Mouse (Mus musculus) myocyte (in vitro differentiated cells): Measurements from ENCODE around the gene Mical2. TPM values are rescaled to one million over a fixed set of nuclear protein-coding genes. Genes with fewer than 3 reads are reported as not detected.
A peak's percentile ranks its signal among the peaks of the same experiment; 100 is the strongest.

Source experiments
- H3K27me3 ChIP-seq: one replicate; pipeline ENCODE4 v1.6.1; 2011; ENCODE audit not compliant: control insufficient read depth, insufficient read depth, insufficient read length
- H3K36me3 ChIP-seq: one replicate; pipeline ENCODE4 v1.6.1; 2011; ENCODE audit not compliant: control insufficient read depth, insufficient read depth
- H3K4me2 ChIP-seq: one replicate; pipeline ENCODE4 v1.6.1; 2011; ENCODE audit warnings: low read depth, control low read depth
- H3K4me3 ChIP-seq: one replicate; pipeline ENCODE4 v1.5.1; 2011; ENCODE audit warnings: mild to moderate bottlenecking, control low read depth, moderate library complexity
- H3K79me2 ChIP-seq: one replicate; pipeline ENCODE4 v1.6.1; 2011; ENCODE audit not compliant: control insufficient read depth, insufficient read depth
- H3ac ChIP-seq: one replicate; pipeline ENCODE4 v1.6.1; 2011; ENCODE audit not compliant: control insufficient read depth, insufficient read length
- CEBPB ChIP-seq: IDR thresholded peaks from 2 replicates; pipeline ENCODE4 v1.6.1; 2011; ENCODE audit warnings: mild to moderate bottlenecking, moderate library complexity; ENCODE audit not compliant: poor library complexity, insufficient read depth, severe bottlenecking
- E2F4 ChIP-seq: IDR thresholded peaks from one replicate; pipeline ENCODE4 v1.6.1; 2011; ENCODE audit warnings: mild to moderate bottlenecking, control low read depth, moderate library complexity; ENCODE audit not compliant: insufficient read depth
- MAX ChIP-seq: IDR thresholded peaks from one replicate; pipeline ENCODE4 v1.6.1; 2011; ENCODE audit warnings: low read depth, mild to moderate bottlenecking, control low read depth
- MYOD1 ChIP-seq, 3 experiments: IDR thresholded peaks; one replicate each; pipeline ENCODE4 v1.6.1; 2011; ENCODE audit warnings: control low read depth in 2 of 3, low read depth in 2 of 3, mild to moderate bottlenecking in 2 of 3, moderate library complexity in 1 of 3; ENCODE audit not compliant: insufficient read length in 2 of 3, control insufficient read depth in 1 of 3
- MYOG ChIP-seq, 3 experiments: IDR thresholded peaks; one replicate each; pipeline ENCODE4 v1.6.1; 2011; ENCODE audit warnings: control low read depth in 2 of 3, low read depth in 2 of 3, mild to moderate bottlenecking in 2 of 3; ENCODE audit not compliant: insufficient read length in 2 of 3, control insufficient read depth in 1 of 3, insufficient read depth in 1 of 3
- POLR2A ChIP-seq: IDR thresholded peaks from one replicate; pipeline ENCODE4 v1.6.1; 2011; ENCODE audit warnings: low read depth, mild to moderate bottlenecking, control low read depth, moderate library complexity; ENCODE audit not compliant: insufficient read length
- POLR2AphosphoS2 ChIP-seq: IDR thresholded peaks from one replicate; pipeline ENCODE4 v1.6.1; 2011; ENCODE audit warnings: low read depth, control low read depth; ENCODE audit not compliant: insufficient read length
- REST ChIP-seq: IDR thresholded peaks from one replicate; pipeline ENCODE4 v1.6.1; 2011; ENCODE audit warnings: mild to moderate bottlenecking, control low read depth, moderate library complexity; ENCODE audit not compliant: insufficient read depth, insufficient read length
- SRF ChIP-seq: IDR thresholded peaks from one replicate; pipeline ENCODE4 v1.6.1; 2011; ENCODE audit warnings: low read depth; ENCODE audit not compliant: control insufficient read depth, insufficient read length
- TCF12 ChIP-seq: IDR thresholded peaks from one replicate; pipeline ENCODE4 v1.6.1; 2011; ENCODE audit warnings: mild to moderate bottlenecking, control low read depth; ENCODE audit not compliant: poor library complexity, insufficient read depth, severe bottlenecking
- TCF3 ChIP-seq: IDR thresholded peaks from one replicate; pipeline ENCODE4 v1.6.1; 2011; ENCODE audit warnings: low read depth, control low read depth; ENCODE audit not compliant: insufficient read length
- USF1 ChIP-seq: IDR thresholded peaks from one replicate; pipeline ENCODE4 v1.6.1; 2011; ENCODE audit warnings: low read depth, mild to moderate bottlenecking, control low read depth, moderate library complexity
- polyA plus RNA-seq: library from polyadenylated mRNA; unstranded; fragments of >200 nt; fragmentation: generic; extraction: Trizol; gene quantifications from one replicate; pipeline ENCODE4 v1.2.1, GENCODE M21; 2012; ENCODE audit warnings: missing spikeins

Mical2 gene
- polyA plus RNA-seq, 1 experiment, result 34.8 TPM

DNA sequence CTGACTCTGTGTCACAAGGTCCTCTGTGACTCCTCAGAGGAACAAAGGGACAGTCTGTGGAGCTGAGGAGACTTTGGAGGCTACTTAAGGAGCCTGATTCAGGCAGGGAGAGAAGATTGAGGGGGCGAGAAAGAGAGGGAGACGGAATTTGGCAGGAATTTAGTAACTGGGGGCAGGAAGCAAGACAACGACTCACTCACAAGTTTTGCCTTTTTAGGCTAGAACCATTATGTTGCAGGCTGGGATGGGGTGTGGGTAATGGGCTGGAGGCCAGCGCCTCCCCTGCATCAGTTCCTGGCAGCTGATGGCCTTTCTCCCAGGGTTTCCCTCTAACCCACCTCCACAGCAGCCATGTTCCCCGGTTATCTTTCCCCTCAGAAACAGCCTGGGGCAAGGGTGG is 152.8 kb downstream of the Mical2 start:
- TF ChIP-seq USF1, result no peak
- TF ChIP-seq SRF, result peak; percentile 87
- no peak for TF ChIP-seq CEBPB
- Histone ChIP-seq H3K79me2 (no peaks in the 10 kb centered on the region), H3K4me2 (no peak overlapping the region), H3K27me3 (no peaks in the 10 kb centered on the region), H3K4me3 (no peak overlapping the region), H3ac (no peak overlapping the region), H3K36me3 (no peaks in the 10 kb centered on the region)

GRCm38 (mm10) chr7:112386521-112386920 is 160.9 kb downstream of the Mical2 start:
- Histone ChIP-seq H3K79me2 (no peaks in the 10 kb centered on the region), H3K4me3 (no peak overlapping the region), H3K36me3 (no peaks in the 10 kb centered on the region), H3ac (no peak overlapping the region), H3K4me2 (no peak overlapping the region), H3K27me3 (no peaks in the 10 kb centered on the region)
- TF ChIP-seq CEBPB (no peak), MYOD1 (IDR thresholded peaks at IDR 0.05; ENCODE audit: control insufficient read depth in 1 of 3, insufficient read length in 2 of 3, low read depth in 2 of 3) (no peak), TCF12 (no peak), USF1 (no peak), SRF (no peak), MAX (no peak), REST (no peak), POLR2A (no peak), E2F4 (no peak), TCF3 (no peak), POLR2AphosphoS2 (no peak)

DNA sequence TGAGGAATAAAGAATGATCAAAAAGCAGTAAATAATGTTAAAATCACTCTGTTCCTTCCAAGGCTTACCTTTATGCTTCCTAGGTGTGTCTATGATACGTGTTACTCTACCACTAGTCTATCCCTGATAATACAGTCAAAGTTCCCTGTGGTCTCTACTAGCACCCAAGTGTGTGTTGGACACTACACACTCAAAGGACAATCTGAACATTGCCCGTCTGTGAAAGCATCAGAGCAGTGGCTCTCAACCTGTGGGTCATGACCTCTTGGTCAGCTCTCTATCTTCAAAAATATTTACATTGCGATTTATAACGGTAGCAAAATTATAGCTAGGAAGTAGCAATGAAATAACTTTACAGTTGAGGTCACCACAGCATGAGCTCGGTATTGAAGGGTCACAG is 162.2 kb downstream of the Mical2 start:
- H3K4me3 ChIP-seq, result no peak overlapping the region
- no peaks in the 10 kb centered on the region for H3K27me3 ChIP-seq
- no peak overlapping the region for H3K4me2 ChIP-seq
- no peak overlapping the region for H3ac ChIP-seq
- TF ChIP-seq POLR2A (no peak), CEBPB (no peak), SRF (no peak), MYOD1 (IDR thresholded peaks at IDR 0.05; ENCODE audit: control insufficient read depth in 1 of 3, insufficient read length in 2 of 3, low read depth in 2 of 3) (no peak), MAX (no peak), TCF12 (no peak), REST (no peak), TCF3 (no peak), USF1 (no peak), MYOG (IDR thresholded peaks at IDR 0.05; ENCODE audit: control insufficient read depth in 1 of 3, insufficient read depth in 1 of 3, insufficient read length in 2 of 3, low read depth in 2 of 3) (no peak), E2F4 (no peak), POLR2AphosphoS2 (no peak)
- no peaks in the 10 kb centered on the region for H3K79me2 ChIP-seq
- H3K36me3 ChIP-seq, result no peaks in the 10 kb centered on the region

DNA sequence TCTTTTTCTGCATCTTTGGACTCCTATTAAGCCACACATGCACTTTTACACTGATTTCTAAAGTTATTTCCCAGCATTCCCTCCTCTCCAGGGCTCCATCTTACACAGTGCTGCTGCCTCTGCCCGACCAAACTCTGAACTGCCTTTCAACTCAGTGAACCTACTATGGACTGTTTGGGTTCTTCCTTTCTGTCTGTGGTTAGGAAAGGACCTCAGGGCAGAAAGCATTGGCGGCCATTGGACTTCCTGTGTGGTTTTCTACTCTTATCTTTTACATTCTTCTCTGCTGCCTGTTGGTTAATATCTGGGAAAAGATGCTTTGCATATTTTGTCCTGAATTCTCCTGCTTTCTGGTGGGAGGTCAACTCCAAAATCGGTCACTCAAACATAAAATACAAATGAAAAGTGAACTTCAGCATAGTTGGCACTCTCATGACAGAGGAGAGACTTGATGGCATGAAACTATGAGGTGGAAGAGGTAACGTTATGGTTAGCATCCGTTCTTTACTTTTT is 162.8 kb downstream of the Mical2 start:
- H3K4me3 ChIP-seq, result no peak overlapping the region
- no peak for TF ChIP-seq USF1
- TF ChIP-seq TCF12, result no peak
- no peak for TF ChIP-seq SRF
- TF ChIP-seq MYOD1 (IDR thresholded peaks at IDR 0.05; ENCODE audit: control insufficient read depth in 1 of 3, insufficient read length in 2 of 3, low read depth in 2 of 3), result no peak
- no peak for TF ChIP-seq MAX
- TF ChIP-seq POLR2AphosphoS2, result no peak
- no peak for TF ChIP-seq REST
- no peak for TF ChIP-seq TCF3
- no peak for TF ChIP-seq E2F4
- H3K27me3 ChIP-seq, result no peaks in the 10 kb centered on the region
- no peaks in the 10 kb centered on the region for H3K36me3 ChIP-seq
- no peaks in the 10 kb centered on the region for H3K79me2 ChIP-seq
- H3ac ChIP-seq, result no peak overlapping the region
- H3K4me2 ChIP-seq, result no peak overlapping the region

- peak overlapping the region; percentile 27 for H3K4me2 ChIP-seq
Observed at GRCm38 (mm10) chr7:112389611-112390251, 164.1 kb downstream of the Mical2 start.

More at GRCm38 (mm10) chr7:112389611-112390251, 164.1 kb downstream of the Mical2 start:
- H3K4me3 ChIP-seq, result no peak overlapping the region
- H3K79me2 ChIP-seq, result no peaks in the 10 kb centered on the region
- H3ac ChIP-seq, result no peak overlapping the region
- no peak for TF ChIP-seq REST
- no peak for TF ChIP-seq USF1
- no peak for TF ChIP-seq TCF3
- TF ChIP-seq MYOG (IDR thresholded peaks at IDR 0.05; ENCODE audit: control insufficient read depth in 1 of 3, insufficient read depth in 1 of 3, insufficient read length in 2 of 3, low read depth in 2 of 3), result no peak
- TF ChIP-seq MAX, result no peak
- TF ChIP-seq E2F4, result no peak
- no peak for TF ChIP-seq TCF12
- TF ChIP-seq MYOD1 (IDR thresholded peaks at IDR 0.05; ENCODE audit: control insufficient read depth in 1 of 3, insufficient read length in 2 of 3, low read depth in 2 of 3), result no peak
- no peak for TF ChIP-seq POLR2AphosphoS2
- H3K27me3 ChIP-seq, result no peaks in the 10 kb centered on the region
- no peaks in the 10 kb centered on the region for H3K36me3 ChIP-seq
